Mouse (Mus musculus) stomach, postnatal 0 days (tissue): ENCODE data around the gene Tspan14.

Source experiments
- CTCF ChIP-seq: IDR thresholded peaks from 2 replicates; pipeline ENCODE4 v1.5.1; 2016; ENCODE audit warnings: antibody characterized with exemption, low read depth, mild to moderate bottlenecking, moderate library complexity
- EP300 ChIP-seq: optimal IDR thresholded peaks from 2 replicates; pipeline ENCODE3; 2016; ENCODE audit warnings: antibody characterized with exemption

GRCm38 (mm10) chr14:41013143-41013542, 46.5 kb upstream of the Tspan14 start:
- TF ChIP-seq CTCF (no peak), EP300 (no peak)
